Comparison of ENCODE assay signal across 8 mouse cellular contexts in the genomic region with DNA sequence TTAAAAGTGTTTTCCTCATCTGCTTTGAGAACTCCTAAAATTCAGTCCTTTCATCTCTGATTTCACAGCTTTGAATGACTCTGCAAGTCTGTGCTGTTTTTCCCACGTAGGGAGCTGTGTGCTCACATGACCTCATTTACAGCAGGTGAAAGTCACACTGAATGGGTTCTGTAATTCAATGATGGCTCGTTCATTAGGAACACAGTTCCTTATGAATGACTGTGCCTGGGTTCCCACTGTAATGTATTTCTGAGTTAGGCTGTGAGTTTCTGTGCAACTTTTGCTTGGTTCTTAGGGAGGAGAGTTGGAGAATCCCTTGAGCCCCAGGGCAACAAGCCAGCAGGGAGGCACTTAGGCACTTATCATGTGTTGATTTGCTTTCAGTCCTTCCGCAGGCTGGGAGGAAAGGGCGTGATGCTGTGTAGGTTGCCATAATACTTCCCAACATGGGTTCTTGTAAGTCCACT. TPM values are rescaled to one million over a fixed set of nuclear protein-coding genes. Genes with fewer than 3 reads are reported as not detected.
A peak's percentile ranks its signal among the peaks of the same experiment; 100 is the strongest.
DNase-seq lines count a peak whose midpoint lies in the region; ATAC-seq lines count a peak whose summit lies in the region.

No protein-coding gene starts in this region.

- peak; percentile 18 for DNase-seq in adrenal gland, postnatal 14 days
- DNase-seq in adrenal gland, postnatal 25 days: no peak
- peak; percentile 11 for DNase-seq in retina, postnatal 1 day
- DNase-seq in retina, embryonic 14.5 days (ENCODE audit: low spot score): no peak
- DNase-seq in kidney, adult 8-10 months: peak; percentile 13 to 32
- DNase-seq in layer of hippocampus, adult 8-10 months (ENCODE audit: low spot score in 2 of 2): no peak

- ATAC-seq in erythroid progenitor cell, adult 5-6 weeks (replicated peaks; ENCODE audit: low FRiP score, poor library complexity, severe bottlenecking): no peak
- no peak for ATAC-seq in inflammation-experienced regulatory T-cells, adult 6 months

RNA-seq across cellular contexts. Expression of a gene that starts 46.3 kb away (rescaled TPM):
- total RNA-seq in adrenal gland, postnatal 14 days (2021): 0.22 and 0.45 TPM in 2 replicates
- total RNA-seq in adrenal gland, postnatal 25 days (2021): 0.19 and 0.36 TPM in 2 replicates
- 10 to 100 TPM; 32.5 to 34.5 (median 33.4) TPM for total RNA-seq in layer of hippocampus, adult 8-10 months (2022)
- not detected in 2 replicates for total RNA-seq in erythroid progenitor cell, adult 5-6 weeks (2015; ENCODE audit: low replicate concordance)
- total RNA-seq in erythroid progenitor cell, adult 5-6 weeks (2017; ENCODE audit: low replicate concordance): not detected in 2 replicates
- polyA plus RNA-seq in inflammation-experienced regulatory T-cells, adult 6 months (2017; shearing (Covaris generic)): not detected

Comparison
In these comparisons a context has a peak if more than half of its experiments do, and no peak if none do; other contexts are left out.
1. DNase-seq: peak in adrenal gland, postnatal 14 days (single experiment), retina, postnatal 1 day (single experiment) and kidney, adult 8-10 months (2 of 2); none in adrenal gland, postnatal 25 days (single experiment), retina, embryonic 14.5 days (single experiment) and layer of hippocampus, adult 8-10 months (0 of 2).
2. RNA of a gene that starts 46.3 kb away (total RNA-seq): 32.5 to 34.5 TPM in layer of hippocampus, adult 8-10 months; 0.19 to 0.36 TPM in adrenal gland, postnatal 25 days, 0.22 to 0.45 TPM in adrenal gland, postnatal 14 days and not detected in erythroid progenitor cell, adult 5-6 weeks; every median in the first group is over 10 times any median in the second.